Mouse (Mus musculus): ENCODE results near the gene Rnf214. TPM values are rescaled to one million over a fixed set of nuclear protein-coding genes. Genes with fewer than 3 reads are reported as not detected.
"Not testable (repeated sequence)": the region's sequence is repeated elsewhere in the genome, so short reads cannot be mapped to it uniquely, and the experiment has no call there.

Rnf214 gene
- polyA plus RNA-seq, 1 experiment from 2014 or later = 77.0 TPM

GRCm38 (mm10) chr9:45850528-45851155, 56.1 kb downstream of the Rnf214 start:
- Histone ChIP-seq H3K4me2 (replicated peaks; ENCODE audit: low read depth, low read length) (no peak overlapping the region), H3K36me3 (ENCODE audit: control insufficient read depth, insufficient read depth, low read length) (peaks cover 3% of the 10 kb centered on the region; the same call in 1 of the 2 replicates), H3K27ac (ENCODE audit: low read length) (peak overlapping the region; percentile 85), H3K27me3 (ENCODE audit: control insufficient read depth, insufficient read depth, low read length) (no peaks in the 10 kb centered on the region), H3K4me3 (ENCODE audit: low read depth, low read length) (no peak overlapping the region), H3K9ac (replicated peaks; ENCODE audit: low read depth, low read length) (no peak overlapping the region), H3K4me1 (ENCODE audit: control insufficient read depth, insufficient read depth, low read length) (peaks cover 22% of the 10 kb centered on the region; the same call in 1 of the 2 replicates), H3K9me3 (ENCODE audit: control insufficient read depth, low read depth, low read length) (no peaks in the 10 kb centered on the region)
- WGBS = 57% methylated on average over 8 of the region's 8 CpGs
- ATAC-seq (ENCODE audit: insufficient number of reproducible peaks, insufficient read depth, low FRiP score, low read depth) = no peak

- WGBS = 54% methylated on average over 9 of the region's 9 CpGs
- Histone ChIP-seq H3K4me3 (ENCODE audit: low read depth, low read length) (no peak overlapping the region), H3K4me1 (ENCODE audit: control insufficient read depth, insufficient read depth, low read length) (peaks cover 22% of the 10 kb centered on the region; the same call in 1 of the 2 replicates), H3K27me3 (ENCODE audit: control insufficient read depth, insufficient read depth, low read length) (no peaks in the 10 kb centered on the region), H3K36me3 (ENCODE audit: control insufficient read depth, insufficient read depth, low read length) (peaks cover 3% of the 10 kb centered on the region; the same call in 1 of the 2 replicates), H3K9me3 (ENCODE audit: control insufficient read depth, low read depth, low read length) (no peaks in the 10 kb centered on the region), H3K9ac (replicated peaks; ENCODE audit: low read depth, low read length) (peak overlapping the region; percentile 25; the same call in 1 of the 2 replicates), H3K27ac (ENCODE audit: low read length) (peak overlapping the region; percentile 85), H3K4me2 (replicated peaks; ENCODE audit: low read depth, low read length) (no peak overlapping the region)
- ATAC-seq (ENCODE audit: insufficient number of reproducible peaks, insufficient read depth, low FRiP score, low read depth) = 0 out of 2 replicates have a peak, but pooled peaks have one; percentile 36
These were observed 56.9 kb downstream of the Rnf214 start for GRCm38 (mm10) chr9:45849528-45850408.

GRCm38 (mm10) chr9:45846891-45847460, 59.7 kb downstream of the Rnf214 start:
- Histone ChIP-seq H3K27ac (ENCODE audit: low read length) (no peak overlapping the region), H3K9me3 (ENCODE audit: control insufficient read depth, low read depth, low read length) (no peaks in the 10 kb centered on the region), H3K4me3 (ENCODE audit: low read depth, low read length) (no peak overlapping the region), H3K27me3 (ENCODE audit: control insufficient read depth, insufficient read depth, low read length) (no peaks in the 10 kb centered on the region), H3K4me2 (replicated peaks; ENCODE audit: low read depth, low read length) (no peak overlapping the region), H3K4me1 (ENCODE audit: control insufficient read depth, insufficient read depth, low read length) (peaks cover 25% of the 10 kb centered on the region; the same call in 1 of the 2 replicates), H3K36me3 (ENCODE audit: control insufficient read depth, insufficient read depth, low read length) (no peaks in the 10 kb centered on the region; the same call in 1 of the 2 replicates), H3K9ac (replicated peaks; ENCODE audit: low read depth, low read length) (no peak overlapping the region)
- 85% methylated on average over 5 of the region's 5 CpGs for WGBS
- ATAC-seq (ENCODE audit: insufficient number of reproducible peaks, insufficient read depth, low FRiP score, low read depth) = no peak

- not testable (repeated sequence) for H3K36me3 ChIP-seq (ENCODE audit: control insufficient read depth, insufficient read depth, low read length); H3K4me2 ChIP-seq (replicated peaks; ENCODE audit: low read depth, low read length); H3K27ac ChIP-seq (ENCODE audit: low read length); ATAC-seq (ENCODE audit: insufficient number of reproducible peaks, insufficient read depth, low FRiP score, low read depth); H3K9me3 ChIP-seq (ENCODE audit: control insufficient read depth, low read depth, low read length); H3K4me3 ChIP-seq (ENCODE audit: low read depth, low read length); H3K27me3 ChIP-seq (ENCODE audit: control insufficient read depth, insufficient read depth, low read length); H3K9ac ChIP-seq (replicated peaks; ENCODE audit: low read depth, low read length)
- H3K4me1 ChIP-seq (ENCODE audit: control insufficient read depth, insufficient read depth, low read length) = peaks cover 25% of the 10 kb centered on the region; the same call in 1 of the 2 replicates
- WGBS = 64% methylated on average over 2 of the region's 2 CpGs
These were observed 60.5 kb downstream of the Rnf214 start for GRCm38 (mm10) chr9:45846176-45846575.

GRCm38 (mm10) chr9:45845541-45845940, 61.2 kb downstream of the Rnf214 start:
- no peaks in the 10 kb centered on the region; the same call in none of the 2 replicates for H3K36me3 ChIP-seq (ENCODE audit: control insufficient read depth, insufficient read depth, low read length)
- no peak overlapping the region for H3K4me2 ChIP-seq (replicated peaks; ENCODE audit: low read depth, low read length)
- no peak for ATAC-seq (ENCODE audit: insufficient number of reproducible peaks, insufficient read depth, low FRiP score, low read depth)
- WGBS = 89% methylated on average over 3 of the region's 3 CpGs
- H3K9me3 ChIP-seq (ENCODE audit: control insufficient read depth, low read depth, low read length) = no peaks in the 10 kb centered on the region
- H3K27ac ChIP-seq (ENCODE audit: low read length) = no peak overlapping the region
- no peak overlapping the region for H3K9ac ChIP-seq (replicated peaks; ENCODE audit: low read depth, low read length)
- H3K4me1 ChIP-seq (ENCODE audit: control insufficient read depth, insufficient read depth, low read length) = peaks cover 28% of the 10 kb centered on the region; the same call in 1 of the 2 replicates
- H3K27me3 ChIP-seq (ENCODE audit: control insufficient read depth, insufficient read depth, low read length) = no peaks in the 10 kb centered on the region
- H3K4me3 ChIP-seq (ENCODE audit: low read depth, low read length) = no peak overlapping the region

GRCm38 (mm10) chr9:45843780-45844179, 62.9 kb downstream of the Rnf214 start:
- Histone ChIP-seq H3K4me3 (ENCODE audit: low read depth, low read length) (no peak overlapping the region), H3K4me1 (ENCODE audit: control insufficient read depth, insufficient read depth, low read length) (peaks cover 26% of the 10 kb centered on the region), H3K4me2 (replicated peaks; ENCODE audit: low read depth, low read length) (no peak overlapping the region), H3K9ac (replicated peaks; ENCODE audit: low read depth, low read length) (no peak overlapping the region), H3K9me3 (ENCODE audit: control insufficient read depth, low read depth, low read length) (no peaks in the 10 kb centered on the region), H3K27me3 (ENCODE audit: control insufficient read depth, insufficient read depth, low read length) (no peaks in the 10 kb centered on the region), H3K36me3 (ENCODE audit: control insufficient read depth, insufficient read depth, low read length) (no peaks in the 10 kb centered on the region; the same call in 1 of the 2 replicates), H3K27ac (ENCODE audit: low read length) (no peak overlapping the region)
- ATAC-seq (ENCODE audit: insufficient number of reproducible peaks, insufficient read depth, low FRiP score, low read depth) = no peak
- WGBS = 72% methylated on average over 1 of the region's 1 CpGs

- Histone ChIP-seq H3K9me3 (ENCODE audit: control insufficient read depth, low read depth, low read length) (no peaks in the 10 kb centered on the region), H3K4me3 (ENCODE audit: low read depth, low read length) (no peak overlapping the region), H3K36me3 (ENCODE audit: control insufficient read depth, insufficient read depth, low read length) (no peaks in the 10 kb centered on the region; the same call in 1 of the 2 replicates), H3K4me2 (replicated peaks; ENCODE audit: low read depth, low read length) (no peak overlapping the region), H3K27me3 (ENCODE audit: control insufficient read depth, insufficient read depth, low read length) (no peaks in the 10 kb centered on the region), H3K4me1 (ENCODE audit: control insufficient read depth, insufficient read depth, low read length) (peaks cover 26% of the 10 kb centered on the region), H3K27ac (ENCODE audit: low read length) (no peak overlapping the region), H3K9ac (replicated peaks; ENCODE audit: low read depth, low read length) (no peak overlapping the region)
- 73% methylated on average over 5 of the region's 5 CpGs for WGBS
- ATAC-seq (ENCODE audit: insufficient number of reproducible peaks, insufficient read depth, low FRiP score, low read depth) = no peak
These were observed 63.7 kb downstream of the Rnf214 start for GRCm38 (mm10) chr9:45843007-45843406.

GRCm38 (mm10) chr9:45841458-45841857, 65.3 kb downstream of the Rnf214 start:
- no peak overlapping the region for H3K4me3 ChIP-seq (ENCODE audit: low read depth, low read length)
- H3K27me3 ChIP-seq (ENCODE audit: control insufficient read depth, insufficient read depth, low read length) = no peaks in the 10 kb centered on the region
- H3K9ac ChIP-seq (replicated peaks; ENCODE audit: low read depth, low read length) = no peak overlapping the region
- no peaks in the 10 kb centered on the region for H3K9me3 ChIP-seq (ENCODE audit: control insufficient read depth, low read depth, low read length)
- H3K4me2 ChIP-seq (replicated peaks; ENCODE audit: low read depth, low read length) = no peak overlapping the region
- H3K4me1 ChIP-seq (ENCODE audit: control insufficient read depth, insufficient read depth, low read length) = peaks cover 23% of the 10 kb centered on the region
- H3K36me3 ChIP-seq (ENCODE audit: control insufficient read depth, insufficient read depth, low read length) = no peaks in the 10 kb centered on the region; the same call in 1 of the 2 replicates
- ATAC-seq (ENCODE audit: insufficient number of reproducible peaks, insufficient read depth, low FRiP score, low read depth) = no peak
- WGBS = 62% methylated on average over 6 of the region's 6 CpGs
- no peak overlapping the region for H3K27ac ChIP-seq (ENCODE audit: low read length)

Measured in stomach, embryonic 14.5 days (tissue).